ENCODE assay signal across 29 mouse cellular contexts in genomic region chr15:9164125-9164524, GRCm38 (mm10). TPM values are rescaled to one million over a fixed set of nuclear protein-coding genes. Genes with fewer than 3 reads are reported as not detected.
DNase-seq lines count a peak whose midpoint lies in the region; ATAC-seq and TF ChIP-seq lines count a peak whose summit lies in the region.
"Had no signal": no experiment of that assay in that cellular context is flagged by ENCODE, and none has a peak within 500 bp of the region (broad histone marks: within the 10 kb centered on the region; RNA-seq: fewer than 3 reads in every experiment).

No protein-coding gene starts in this region.

- no peak for TF ChIP-seq CTCF in lung, adult 2 months (IDR thresholded peaks at IDR 0.05; ENCODE audit: insufficient read depth, low read length)

- no peaks in the 10 kb centered on the region for H3K27me3 ChIP-seq in forebrain, embryonic 14.5 days (replicated peaks; ENCODE audit: control insufficient read depth, insufficient read depth, low read length)
- no peaks in the 10 kb centered on the region for H3K27me3 ChIP-seq in forebrain, embryonic 15.5 days
- no peaks in the 10 kb centered on the region for H3K27me3 ChIP-seq in lung, embryonic 16.5 days (ENCODE audit: control insufficient read depth, insufficient read depth, low read depth, low read length)
- H3K27me3 ChIP-seq in midbrain, embryonic 13.5 days, result no peaks in the 10 kb centered on the region
- H3K27me3 ChIP-seq: embryonic facial prominence, embryonic 13.5 days; heart, embryonic 12.5 days; hindbrain, embryonic 15.5 days; neural tube, embryonic 13.5 days had no signal

- TF ChIP-seq POLR2A in lung, adult 2 months (IDR thresholded peaks at IDR 0.05; ENCODE audit: borderline replicate concordance, extremely low read depth, low read depth, low read length), result no peak

- no peak overlapping the region for H3K27ac ChIP-seq in forebrain, embryonic 14.5 days (ENCODE audit: low read depth, low read length)
- H3K27ac ChIP-seq in forebrain, embryonic 15.5 days (replicated peaks), result no peak overlapping the region
- H3K27ac ChIP-seq in lung, embryonic 16.5 days (ENCODE audit: low read length), result no peak overlapping the region
- H3K27ac ChIP-seq in ES-E14 (ENCODE audit: insufficient read depth, low read depth, low read length, poor library complexity, severe bottlenecking), result no peak overlapping the region
- no peak overlapping the region for H3K27ac ChIP-seq in midbrain, embryonic 13.5 days
- H3K27ac ChIP-seq: embryonic facial prominence, embryonic 13.5 days; hindbrain, embryonic 15.5 days; kidney, postnatal 0 days; liver, embryonic 14.5 days; neural tube, embryonic 13.5 days had no signal

- H3K36me3 ChIP-seq in forebrain, embryonic 14.5 days (ENCODE audit: control insufficient read depth, insufficient read depth, low read length), result peaks cover 23% of the 10 kb centered on the region
- peaks cover 35% of the 10 kb centered on the region for H3K36me3 ChIP-seq in forebrain, embryonic 15.5 days
- peaks cover 5% of the 10 kb centered on the region; the same call in 1 of the 2 replicates for H3K36me3 ChIP-seq in lung, embryonic 16.5 days (ENCODE audit: control insufficient read depth, insufficient read depth, low read length)
- peaks cover 3% of the 10 kb centered on the region; the same call in 1 of the 2 replicates for H3K36me3 ChIP-seq in ES-E14 (ENCODE audit: control insufficient read depth, insufficient read depth, low read length, poor library complexity, severe bottlenecking)
- H3K36me3 ChIP-seq in midbrain, embryonic 13.5 days, result peaks cover 38% of the 10 kb centered on the region

- no peak overlapping the region for H3K4me3 ChIP-seq in forebrain, embryonic 14.5 days (ENCODE audit: low read depth, low read length)
- no peak overlapping the region for H3K4me3 ChIP-seq in forebrain, embryonic 15.5 days
- no peak overlapping the region for H3K4me3 ChIP-seq in lung, embryonic 16.5 days (ENCODE audit: low read length)
- no peak overlapping the region for H3K4me3 ChIP-seq in lung, adult 2 months (replicated peaks; ENCODE audit: extremely low read depth, low read depth, low read length)
- no peak overlapping the region for H3K4me3 ChIP-seq in ES-E14 (ENCODE audit: insufficient read depth in 1 of 2, low read depth in 1 of 2, low read length in 2 of 2, poor library complexity in 1 of 2, severe bottlenecking in 1 of 2)
- no peak overlapping the region for H3K4me3 ChIP-seq in midbrain, embryonic 13.5 days (replicated peaks)
- H3K4me3 ChIP-seq: embryonic facial prominence, embryonic 13.5 days; heart, embryonic 12.5 days; hindbrain, embryonic 15.5 days; neural tube, embryonic 13.5 days had no signal

- no peak overlapping the region for H3K9ac ChIP-seq in forebrain, embryonic 14.5 days (ENCODE audit: low read length)
- no peak overlapping the region for H3K9ac ChIP-seq in forebrain, embryonic 15.5 days (replicated peaks)
- H3K9ac ChIP-seq in lung, embryonic 16.5 days (ENCODE audit: low read length), result no peak overlapping the region
- no peak overlapping the region for H3K9ac ChIP-seq in ES-E14 (ENCODE audit: insufficient read depth, low read depth, low read length, poor library complexity, severe bottlenecking)
- H3K9ac ChIP-seq in midbrain, embryonic 13.5 days (replicated peaks), result no peak overlapping the region
- H3K9ac ChIP-seq: embryonic facial prominence, embryonic 13.5 days; heart, embryonic 12.5 days; hindbrain, embryonic 15.5 days; liver, embryonic 14.5 days; lung, embryonic 14.5 days; neural tube, embryonic 13.5 days had no signal

- WGBS in forebrain, embryonic 14.5 days, result 57% methylated on average over 6 of the region's 6 CpGs
- WGBS in forebrain, embryonic 15.5 days, result 61% methylated on average over 6 of the region's 6 CpGs
- 62% methylated on average over 6 of the region's 6 CpGs for WGBS in lung, embryonic 16.5 days
- WGBS in lung, adult 2 months, result 79% methylated on average over 6 of the region's 6 CpGs
- WGBS in midbrain, embryonic 13.5 days, result 31% methylated on average over 6 of the region's 6 CpGs

- no peaks in the 10 kb centered on the region for H3K9me3 ChIP-seq in forebrain, embryonic 14.5 days (replicated peaks; ENCODE audit: control insufficient read depth, low read length)
- H3K9me3 ChIP-seq in forebrain, embryonic 15.5 days, result no peaks in the 10 kb centered on the region
- no peaks in the 10 kb centered on the region for H3K9me3 ChIP-seq in lung, embryonic 16.5 days (ENCODE audit: control insufficient read depth, low read length)
- H3K9me3 ChIP-seq in ES-E14 (ENCODE audit: control insufficient read depth, insufficient read depth, low read depth, low read length), result no peaks in the 10 kb centered on the region
- no peaks in the 10 kb centered on the region for H3K9me3 ChIP-seq in midbrain, embryonic 13.5 days
- H3K9me3 ChIP-seq: embryonic facial prominence, embryonic 13.5 days; heart, embryonic 12.5 days; hindbrain, embryonic 15.5 days; neural tube, embryonic 13.5 days had no signal

- H3K4me2 ChIP-seq in forebrain, embryonic 14.5 days (ENCODE audit: low read length), result no peak overlapping the region
- H3K4me2 ChIP-seq in forebrain, embryonic 15.5 days (replicated peaks), result no peak overlapping the region
- H3K4me2 ChIP-seq in lung, embryonic 16.5 days (ENCODE audit: low read depth, low read length), result no peak overlapping the region
- no peak overlapping the region for H3K4me2 ChIP-seq in midbrain, embryonic 13.5 days (replicated peaks)
- H3K4me2 ChIP-seq: embryonic facial prominence, embryonic 13.5 days; heart, embryonic 12.5 days; hindbrain, embryonic 15.5 days; lung, embryonic 14.5 days; neural tube, embryonic 13.5 days had no signal

- no peaks in the 10 kb centered on the region for H3K4me1 ChIP-seq in forebrain, embryonic 14.5 days (ENCODE audit: control insufficient read depth, insufficient read depth, low read length)
- no peaks in the 10 kb centered on the region for H3K4me1 ChIP-seq in forebrain, embryonic 15.5 days
- no peaks in the 10 kb centered on the region for H3K4me1 ChIP-seq in lung, embryonic 16.5 days (replicated peaks; ENCODE audit: control insufficient read depth, insufficient read depth, low read length)
- H3K4me1 ChIP-seq in lung, adult 2 months (ENCODE audit: control insufficient read depth, insufficient read depth, low read length), result no peaks in the 10 kb centered on the region
- peaks cover 0 to 4% of the 10 kb centered on the region in 2 experiments; a peak in 2 of 4 replicates for H3K4me1 ChIP-seq in ES-E14 (ENCODE audit: control insufficient read depth in 2 of 2, insufficient read depth in 2 of 2, low read length in 2 of 2, poor library complexity in 1 of 2)
- H3K4me1 ChIP-seq in midbrain, embryonic 13.5 days (replicated peaks), result peaks cover 4% of the 10 kb centered on the region; the same call in 1 of the 2 replicates
- H3K4me1 ChIP-seq: embryonic facial prominence, embryonic 13.5 days; heart, embryonic 12.5 days; hindbrain, embryonic 15.5 days; neural tube, embryonic 13.5 days had no signal

- peak; percentile 2 for DNase-seq in forebrain, embryonic 14.5 days (ENCODE audit: low spot score)
- no peak for DNase-seq in lung, adult 2 months
- DNase-seq in ES-E14 (ENCODE audit: low read depth, low spot score) (peak; percentile 17), adipocyte (ENCODE audit: low spot score) (no peak)
- DNase-seq: adrenal gland, adult 8-10 months; cerebellum, adult 11 months; cerebellum, adult 9-10 months; cerebellum, postnatal 36 days; gastrocnemius, postnatal 36 days; heart, adult 18-20 months; heart, postnatal 4 days; kidney, adult 2 months; kidney, postnatal 4 days; left cerebral cortex, postnatal 4 days; liver; right cerebral cortex, postnatal 4 days; thymus, postnatal 4 days had no signal

- no peak for ATAC-seq in forebrain, embryonic 14.5 days
- no peak for ATAC-seq in forebrain, embryonic 15.5 days (replicated peaks)
- ATAC-seq in lung, embryonic 16.5 days (ENCODE audit: low read depth), result 0 out of 2 replicates have a peak, but pooled peaks have one; percentile 17
- ATAC-seq in midbrain, embryonic 13.5 days, result peak; percentile 76; the same call in 1 of the 2 replicates
- ATAC-seq: activated CD4-positive, CD25-positive, alpha-beta regulatory T cell, adult 4 months; inflammation-experienced regulatory T-cells, adult 6 months had no signal

- in situ Hi-C loops in ES-E14 (cut with MboI; ENCODE audit: low sequenced_read_pairs in 2 of 2, unreplicated experiment in 2 of 2), result no loop called here

TF ChIP-seq in ES-E14, 5 proteins besides CTCF, POLR2A, EP300 and RAD21:
- TF ChIP-seq MAFK (IDR thresholded peaks at IDR 0.05; ENCODE audit: insufficient read depth, low read depth, low read length), result no peak
- no peak for TF ChIP-seq ZC3H11A (IDR thresholded peaks at IDR 0.05; ENCODE audit: borderline replicate concordance, low read depth, low read length)
- no peak for TF ChIP-seq HCFC1 (IDR thresholded peaks at IDR 0.05; ENCODE audit: borderline replicate concordance, insufficient read depth, low read length)
- TF ChIP-seq CHD2 (IDR thresholded peaks at IDR 0.05; ENCODE audit: low read depth, low read length), result no peak
- TF ChIP-seq ZNF384 (IDR thresholded peaks at IDR 0.05; ENCODE audit: low read depth, low read length), result no peak

RNA-seq across cellular contexts. Expression of gene Skp2, which starts 8.9 kb away (rescaled TPM):
- polyA plus RNA-seq in forebrain, embryonic 14.5 days (2014; fragmentation: Nextera tagmentation; extraction: Ambion mirVana), result 49.2 and 55.7 TPM in 2 replicates
- 41.0 and 41.9 TPM in 2 replicates for polyA plus RNA-seq in forebrain, embryonic 15.5 days (2015; fragmentation: Nextera tagmentation; extraction: Ambion mirVana)
- 60.2 and 67.4 TPM in 2 replicates for polyA plus RNA-seq in lung, embryonic 16.5 days (2015; fragmentation: Nextera tagmentation; extraction: Ambion mirVana)
- 0.91 and 1.6 TPM in 2 replicates for polyA plus RNA-seq in lung, adult 2 months (2012; rRNA removed)
- 42.7 and 45.2 TPM in 2 replicates for total RNA-seq in ES-E14 (2012; rRNA removed)
- 37.3 and 38.0 TPM in 2 replicates for polyA plus RNA-seq in midbrain, embryonic 13.5 days (2015; fragmentation: Nextera tagmentation; extraction: Ambion mirVana)

RNA-seq across cellular contexts. Expression of gene Lmbrd2, which starts 23.8 kb away (rescaled TPM):
- polyA plus RNA-seq in forebrain, embryonic 14.5 days (2014; fragmentation: Nextera tagmentation; extraction: Ambion mirVana), result 5.0 and 7.3 TPM in 2 replicates
- 4.2 and 4.3 TPM in 2 replicates for polyA plus RNA-seq in forebrain, embryonic 15.5 days (2015; fragmentation: Nextera tagmentation; extraction: Ambion mirVana)
- 2.8 and 3.2 TPM in 2 replicates for polyA plus RNA-seq in lung, embryonic 16.5 days (2015; fragmentation: Nextera tagmentation; extraction: Ambion mirVana)
- polyA plus RNA-seq in lung, adult 2 months (2012; rRNA removed), result 7.5 and 15.3 TPM in 2 replicates
- 24.1 and 26.4 TPM in 2 replicates for total RNA-seq in ES-E14 (2012; rRNA removed)
- polyA plus RNA-seq in midbrain, embryonic 13.5 days (2015; fragmentation: Nextera tagmentation; extraction: Ambion mirVana), result 3.7 and 3.9 TPM in 2 replicates

Comparison
In these comparisons a context has a peak if more than half of its experiments do, and no peak if none do; other contexts are left out.
1. RNA of gene Skp2, which starts 8.9 kb away (polyA plus RNA-seq): 60.2 to 67.4 TPM in lung, embryonic 16.5 days, 49.2 to 55.7 TPM in forebrain, embryonic 14.5 days, 41.0 to 41.9 TPM in forebrain, embryonic 15.5 days and 37.3 to 38.0 TPM in midbrain, embryonic 13.5 days; 0.91 to 1.6 TPM in lung, adult 2 months; every median in the first group is over 10 times any median in the second.
2. ATAC-seq: peak in lung, embryonic 16.5 days (single experiment) and midbrain, embryonic 13.5 days (single experiment); none in forebrain, embryonic 14.5 days (single experiment) and forebrain, embryonic 15.5 days (single experiment).
3. DNase-seq: peak in forebrain, embryonic 14.5 days (single experiment) and ES-E14 (single experiment); none in lung, adult 2 months (single experiment) and adipocyte (single experiment).